Mouse (Mus musculus) lung, embryonic 14.5 days (tissue): ENCODE measurements around the gene Gm49387. TPM values are rescaled to one million over a fixed set of nuclear protein-coding genes. Genes with fewer than 3 reads are reported as not detected.

Experiments used
- ATAC-seq: fragments of 200-750 bp; cut with Nextera tagmentation; 2 replicates; pipeline ENCODE4 v1.8.0; 2017; ENCODE audit warnings: mild to moderate bottlenecking, moderate TSS enrichment, moderate library complexity; ENCODE audit not compliant: insufficient read depth
- DNase-seq: peaks from one replicate; pipeline ENCODE4 v3.0.0-alpha.2; 2015
- H3K27ac ChIP-seq: fragments of 300-500 bp; sonication (generic); 2 replicates; pipeline ENCODE4 v1.5.1; 2014; ENCODE audit warnings: low read depth, mild to moderate bottlenecking, moderate library complexity
- H3K27me3 ChIP-seq: fragments of 300-500 bp; sonication (generic); 2 replicates; pipeline ENCODE4 v1.6.1; 2014; ENCODE audit warnings: low read length, control low read depth; ENCODE audit not compliant: insufficient read depth
- H3K36me3 ChIP-seq: fragments of 300-500 bp; sonication (generic); 2 replicates; pipeline ENCODE4 v1.6.1; 2014; ENCODE audit warnings: control low read depth; ENCODE audit not compliant: insufficient read depth
- H3K4me1 ChIP-seq: fragments of 300-500 bp; sonication (generic); 2 replicates; pipeline ENCODE4 v1.6.1; 2014; ENCODE audit warnings: antibody characterized with exemption, control low read depth; ENCODE audit not compliant: insufficient read depth
- H3K4me2 ChIP-seq: fragments of 300-500 bp; sonication (generic); 2 replicates; pipeline ENCODE4 v1.6.1; 2014; ENCODE audit warnings: mild to moderate bottlenecking
- H3K4me3 ChIP-seq: fragments of 300-500 bp; sonication (generic); 2 replicates; pipeline ENCODE4 v1.5.1; 2014; ENCODE audit warnings: low read depth, low read length
- H3K9ac ChIP-seq: fragments of 300-500 bp; sonication (generic); 2 replicates; pipeline ENCODE4 v1.6.1; 2014
- H3K9me3 ChIP-seq: fragments of 300-500 bp; sonication (generic); 2 replicates; pipeline ENCODE4 v1.6.1; 2016; ENCODE audit warnings: low read depth, low read length, control low read depth
- CTCF ChIP-seq: IDR thresholded peaks from 2 replicates; pipeline ENCODE4 v1.5.1; 2016; ENCODE audit warnings: antibody characterized with exemption, low read depth
- WGBS: fragments of 180-500 bp; shearing (Covaris S2); extraction: QIAGEN DNeasy Blood & Tissue Kit; methylation state at CpG from one replicate; pipeline ENCODE4 v1.1.7; 2014; 5-methylcytosine and 5-hydroxymethylcytosine counted together
- polyA plus RNA-seq: library from polyadenylated mRNA; unstranded; fragments of >200 nt; fragmentation: Nextera tagmentation; extraction: Ambion mirVana; gene quantifications from 2 replicates; pipeline ENCODE4 v1.2.1, GENCODE M21; 2014

Gm49387 gene
- polyA plus RNA-seq, 1 experiment from 2014 or later: 0.18 TPM

GRCm38 (mm10) chr14:31655406-31655805, 14.7 kb upstream of the Gm49387 start:
- no peak for TF ChIP-seq CTCF
- WGBS: 77% methylated on average over 14 of the region's 14 CpGs
- Histone ChIP-seq H3K27me3 (no peaks in the 10 kb centered on the region), H3K9ac (no peak overlapping the region), H3K4me3 (no peak overlapping the region), H3K36me3 (no peaks in the 10 kb centered on the region), H3K9me3 (no peaks in the 10 kb centered on the region), H3K4me1 (peaks cover 3% of the 10 kb centered on the region; the same call in 1 of the 2 replicates), H3K27ac (no peak overlapping the region), H3K4me2 (no peak overlapping the region)
- DNase-seq (no peak), ATAC-seq (no peak)

GRCm38 (mm10) chr14:31654816-31655215, 14.1 kb upstream of the Gm49387 start:
- Histone ChIP-seq H3K4me2 (no peak overlapping the region), H3K4me1 (peaks cover 3% of the 10 kb centered on the region; the same call in 1 of the 2 replicates), H3K4me3 (no peak overlapping the region), H3K27me3 (no peaks in the 10 kb centered on the region), H3K9ac (no peak overlapping the region), H3K27ac (no peak overlapping the region), H3K36me3 (no peaks in the 10 kb centered on the region), H3K9me3 (no peaks in the 10 kb centered on the region)
- no peak for ATAC-seq
- DNase-seq: no peak
- TF ChIP-seq CTCF: no peak
- 80% methylated on average over 5 of the region's 5 CpGs for whole genome bisulfite sequencing

GRCm38 (mm10) chr14:31653101-31653875, 12.6 kb upstream of the Gm49387 start:
- Histone ChIP-seq H3K27ac (no peak overlapping the region), H3K36me3 (no peaks in the 10 kb centered on the region), H3K9ac (no peak overlapping the region), H3K27me3 (no peaks in the 10 kb centered on the region), H3K4me2 (no peak overlapping the region), H3K9me3 (no peaks in the 10 kb centered on the region), H3K4me1 (no peaks in the 10 kb centered on the region), H3K4me3 (no peak overlapping the region)
- no peak for DNase-seq
- ATAC-seq: no peak
- TF ChIP-seq CTCF: no peak
- 66% methylated on average over 14 of the region's 14 CpGs for WGBS

DNA sequence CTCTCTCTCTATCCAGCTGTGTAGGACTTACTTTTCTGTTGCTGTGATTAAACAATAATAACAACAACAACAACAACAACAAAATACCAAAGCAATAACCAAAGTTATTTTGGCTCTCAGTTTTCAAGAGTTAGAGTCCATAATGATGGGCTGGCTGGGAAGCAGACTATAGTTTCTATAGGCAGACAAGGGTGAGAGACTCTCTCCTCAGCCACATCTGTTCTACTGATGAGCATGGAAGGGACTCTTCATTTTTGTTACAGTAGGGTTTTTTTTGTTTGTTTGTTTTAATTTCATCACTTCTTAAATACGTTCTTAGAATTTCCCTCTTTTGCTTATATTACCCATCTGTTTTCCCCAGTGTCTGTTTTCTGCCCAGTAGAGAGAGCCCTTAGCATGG, 11.9 kb upstream of the Gm49387 start:
- Histone ChIP-seq H3K36me3 (no peaks in the 10 kb centered on the region), H3K4me3 (no peak overlapping the region), H3K9me3 (no peaks in the 10 kb centered on the region), H3K27me3 (no peaks in the 10 kb centered on the region), H3K9ac (no peak overlapping the region), H3K4me2 (no peak overlapping the region), H3K27ac (no peak overlapping the region), H3K4me1 (no peaks in the 10 kb centered on the region)
- TF ChIP-seq CTCF: no peak
- WGBS: 66% methylated on average over 1 of the region's 1 CpGs
- no peak for ATAC-seq
- no peak for DNase-seq

GRCm38 (mm10) chr14:31652106-31652505, 11.4 kb upstream of the Gm49387 start:
- no peak for TF ChIP-seq CTCF
- no peak for DNase-seq
- no peaks in the 10 kb centered on the region for H3K9me3 ChIP-seq
- no peak overlapping the region for H3K4me2 ChIP-seq
- H3K4me1 ChIP-seq: no peaks in the 10 kb centered on the region
- H3K27me3 ChIP-seq: no peaks in the 10 kb centered on the region
- WGBS: 34% methylated on average over 5 of the region's 5 CpGs
- no peak for ATAC-seq
- no peak overlapping the region for H3K9ac ChIP-seq
- H3K36me3 ChIP-seq: no peaks in the 10 kb centered on the region
- H3K4me3 ChIP-seq: no peak overlapping the region
- H3K27ac ChIP-seq: no peak overlapping the region

GRCm38 (mm10) chr14:31651206-31651605, 10.5 kb upstream of the Gm49387 start:
- WGBS: 55% methylated on average over 7 of the region's 7 CpGs
- H3K4me2 ChIP-seq: no peak overlapping the region
- ATAC-seq: no peak
- no peak overlapping the region for H3K4me3 ChIP-seq
- no peaks in the 10 kb centered on the region for H3K36me3 ChIP-seq
- no peaks in the 10 kb centered on the region for H3K4me1 ChIP-seq
- no peak overlapping the region for H3K27ac ChIP-seq
- H3K27me3 ChIP-seq: no peaks in the 10 kb centered on the region
- no peak for DNase-seq
- no peak for TF ChIP-seq CTCF
- H3K9me3 ChIP-seq: no peaks in the 10 kb centered on the region
- no peak overlapping the region for H3K9ac ChIP-seq

DNA sequence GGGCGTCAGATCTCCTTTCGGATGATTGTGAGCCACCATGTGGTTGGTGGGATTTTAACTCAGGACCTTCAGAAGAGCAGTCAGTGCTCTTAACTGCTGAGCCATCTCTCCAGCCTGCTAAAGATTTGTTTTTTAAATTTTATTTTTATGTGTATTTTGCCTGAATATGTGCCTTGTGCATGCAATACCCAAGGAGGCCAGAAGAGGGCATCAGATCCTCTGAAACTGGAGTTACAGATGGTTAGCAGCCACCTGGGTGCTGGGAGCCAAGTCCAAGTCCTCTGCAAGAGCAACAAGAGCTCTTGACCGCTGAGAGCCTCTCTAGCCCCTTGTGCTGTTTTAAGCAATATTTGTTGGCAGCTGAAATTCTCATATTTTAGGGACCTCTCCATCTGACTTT, 9.7 kb upstream of the Gm49387 start:
- DNase-seq (no peak), ATAC-seq (no peak)
- no peak overlapping the region for H3K9ac ChIP-seq
- peak; percentile 43 for TF ChIP-seq CTCF
- no peaks in the 10 kb centered on the region for H3K36me3 ChIP-seq
- no peaks in the 10 kb centered on the region for H3K27me3 ChIP-seq
- no peak overlapping the region for H3K4me2 ChIP-seq
- H3K9me3 ChIP-seq: no peaks in the 10 kb centered on the region
- no peak overlapping the region for H3K4me3 ChIP-seq
- no peaks in the 10 kb centered on the region for H3K4me1 ChIP-seq
- WGBS: 97% methylated on average over 3 of the region's 3 CpGs
- H3K27ac ChIP-seq: no peak overlapping the region

DNA sequence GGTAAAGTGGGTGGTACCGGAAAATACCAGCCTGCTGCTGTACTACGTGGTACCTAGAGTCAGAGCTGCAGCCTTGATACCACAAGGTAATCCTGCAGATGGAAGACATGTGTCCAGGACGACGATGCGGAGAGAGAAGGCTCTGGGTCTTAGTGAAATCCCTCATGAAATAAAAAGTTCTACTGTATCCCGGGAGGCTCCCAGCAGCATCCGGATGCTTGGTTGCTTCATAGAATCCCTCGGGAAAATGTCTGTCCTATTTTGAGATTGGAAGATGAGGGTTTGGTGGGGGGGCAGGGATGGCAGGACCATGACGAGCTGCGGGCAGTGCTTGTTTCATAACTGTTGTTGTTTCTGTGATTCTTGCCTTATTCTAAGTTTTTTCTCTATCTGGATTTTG, 7.3 kb upstream of the Gm49387 start:
- Histone ChIP-seq H3K36me3 (no peaks in the 10 kb centered on the region), H3K9ac (no peak overlapping the region), H3K27me3 (no peaks in the 10 kb centered on the region), H3K4me2 (no peak overlapping the region), H3K9me3 (no peaks in the 10 kb centered on the region), H3K4me1 (no peaks in the 10 kb centered on the region), H3K4me3 (no peak overlapping the region), H3K27ac (no peak overlapping the region)
- ATAC-seq (no peak), DNase-seq (no peak)
- WGBS: 86% methylated on average over 10 of the region's 10 CpGs
- TF ChIP-seq CTCF: no peak
